Mouse (Mus musculus) brain, embryonic 14.5 days (tissue): ENCODE measurements at regions not wholly inside any gene's neighbourhood (a gene's known extent, or its start where the extent isn't known, plus 50 kb on each side); places are given as distances from the start of the nearest gene placed in this dataset.

Source experiments
- CTCF ChIP-seq: fragments of 200-500 bp; IDR thresholded peaks from 2 replicates; pipeline ENCODE4 v1.5.1; 2012; ENCODE audit warnings: inconsistent platforms, mild to moderate bottlenecking, moderate library complexity, borderline replicate concordance; ENCODE audit not compliant: insufficient read depth, insufficient read length; ENCODE audit errors: extremely low read depth
- POLR2A ChIP-seq: fragments of 200-500 bp; IDR thresholded peaks from 2 replicates; pipeline ENCODE4 v1.6.1; 2012; ENCODE audit warnings: mild to moderate bottlenecking, inconsistent platforms, borderline replicate concordance; ENCODE audit not compliant: poor library complexity, insufficient read depth, insufficient read length, severe bottlenecking; ENCODE audit errors: extremely low read depth

GRCm38 (mm10) chr3:103419761-103420620, 140.9 kb downstream of the Trim33 start:
- TF ChIP-seq CTCF (peak; percentile 49; the same call in 1 of the 2 replicates), POLR2A (no peak)
